Comparison of ENCODE assay signal across 9 mouse cellular contexts in genomic region chr11:6443727-6444076, GRCm38 (mm10). TPM values are rescaled to one million over a fixed set of nuclear protein-coding genes. Genes with fewer than 3 reads are reported as not detected.
DNase-seq lines count a peak whose midpoint lies in the region; ATAC-seq and TF ChIP-seq lines count a peak whose summit lies in the region.
"Had no signal": no experiment of that assay in that cellular context is flagged by ENCODE, and none has a peak within 500 bp of the region (broad histone marks: within the 10 kb centered on the region; RNA-seq: fewer than 3 reads in every experiment).

No protein-coding gene starts in this region.

- ATAC-seq in hindbrain, embryonic 11.5 days (ENCODE audit: low FRiP score): no peak
- ATAC-seq in midbrain, embryonic 12.5 days (ENCODE audit: low FRiP score, low read depth): no peak

- H3K4me2 ChIP-seq in hindbrain, embryonic 11.5 days (replicated peaks; ENCODE audit: low read depth, low read length): peak overlapping the region; percentile 66
- peak overlapping the region; percentile 68 for H3K4me2 ChIP-seq in midbrain, embryonic 12.5 days (replicated peaks)

- H3K4me1 ChIP-seq in kidney, adult 2 months (ENCODE audit: control insufficient read depth, insufficient read depth, low read length): peaks cover 4% of the 10 kb centered on the region; the same call in 1 of the 2 replicates
- H3K4me1 ChIP-seq in bone marrow, adult 2 months (ENCODE audit: control insufficient read depth, insufficient read depth, low read length): no peaks in the 10 kb centered on the region
- H3K4me1 ChIP-seq in hindbrain, embryonic 11.5 days (replicated peaks; ENCODE audit: control insufficient read depth, insufficient read depth, low read length): no peaks in the 10 kb centered on the region
- peaks cover 10% of the 10 kb centered on the region for H3K4me1 ChIP-seq in midbrain, embryonic 12.5 days

- no peaks in the 10 kb centered on the region; the same call in 1 of the 2 replicates for H3K36me3 ChIP-seq in kidney, adult 2 months (ENCODE audit: control insufficient read depth, insufficient read depth, low read length)
- no peaks in the 10 kb centered on the region for H3K36me3 ChIP-seq in hindbrain, embryonic 11.5 days (ENCODE audit: control insufficient read depth, insufficient read depth, low read length)
- H3K36me3 ChIP-seq in midbrain, embryonic 12.5 days: peaks cover 10% of the 10 kb centered on the region; the same call in 1 of the 2 replicates

- peak overlapping the region; percentile 66 for H3K4me3 ChIP-seq in kidney, adult 2 months (ENCODE audit: insufficient read depth, low read depth, low read length)
- peak overlapping the region; percentile 86 for H3K4me3 ChIP-seq in bone marrow, adult 2 months (replicated peaks; ENCODE audit: control insufficient read depth, low read depth, low read length)
- H3K4me3 ChIP-seq in hindbrain, embryonic 11.5 days (ENCODE audit: low read depth, low read length): peak overlapping the region; percentile 78
- peak overlapping the region; percentile 83 for H3K4me3 ChIP-seq in midbrain, embryonic 12.5 days

- no peak for DNase-seq in kidney, adult 2 months
- no peak for DNase-seq in kidney, postnatal 4 days
- peak; percentile 30 for DNase-seq in hindbrain, embryonic 11.5 days (ENCODE audit: low spot score)
- no peak for DNase-seq in urinary bladder, adult 18-20 months (ENCODE audit: low spot score in 2 of 2)
- DNase-seq in cerebellum, adult 18-20 months: no peak
- no peak for DNase-seq in cerebellum, postnatal 36 days

- TF ChIP-seq POLR2A in kidney, adult 2 months (IDR thresholded peaks at IDR 0.05; ENCODE audit: low read depth, low read length): no peak
- TF ChIP-seq POLR2A in bone marrow, adult 2 months (IDR thresholded peaks at IDR 0.05; ENCODE audit: borderline replicate concordance, control insufficient read depth, low read depth, low read length): no peak

- H3K27me3 ChIP-seq in kidney, adult 2 months (replicated peaks; ENCODE audit: control insufficient read depth, insufficient read depth, low read length): no peaks in the 10 kb centered on the region
- H3K27me3 ChIP-seq in hindbrain, embryonic 11.5 days (ENCODE audit: control insufficient read depth, insufficient read depth, low read length): no peaks in the 10 kb centered on the region
- H3K27me3 ChIP-seq in midbrain, embryonic 12.5 days: no peaks in the 10 kb centered on the region
- H3K27me3 ChIP-seq: Patski had no signal

- peak overlapping the region; percentile 88 for H3K9ac ChIP-seq in hindbrain, embryonic 11.5 days (ENCODE audit: low read depth, low read length)
- peak overlapping the region; percentile 84 for H3K9ac ChIP-seq in midbrain, embryonic 12.5 days (replicated peaks)

- peak overlapping the region; percentile 74 for H3K27ac ChIP-seq in kidney, adult 2 months (ENCODE audit: insufficient read depth, low read depth, low read length)
- H3K27ac ChIP-seq in bone marrow, adult 2 months (ENCODE audit: control insufficient read depth, insufficient read depth, low read depth, low read length, poor library complexity): peak overlapping the region; percentile 88
- peak overlapping the region; percentile 93 for H3K27ac ChIP-seq in hindbrain, embryonic 11.5 days (ENCODE audit: low read depth, low read length)
- H3K27ac ChIP-seq in midbrain, embryonic 12.5 days (replicated peaks): peak overlapping the region; percentile 97

- WGBS in kidney, adult 2 months: under 1% methylated on average over 10 of the region's 10 CpGs
- WGBS in bone marrow, adult 2 months: under 1% methylated on average over 10 of the region's 10 CpGs
- WGBS in hindbrain, embryonic 11.5 days: 0% methylated on average over 10 of the region's 10 CpGs
- WGBS in midbrain, embryonic 12.5 days: 0% methylated on average over 10 of the region's 10 CpGs

- TF ChIP-seq CTCF in kidney, adult 2 months (conservative IDR thresholded peaks at IDR 0.05; ENCODE audit: insufficient read depth, insufficient read length, low read depth, low read length): no peak
- TF ChIP-seq CTCF in bone marrow, adult 2 months (IDR thresholded peaks at IDR 0.05; ENCODE audit: control insufficient read depth, insufficient read depth, low read length): no peak

- no peaks in the 10 kb centered on the region for H3K9me3 ChIP-seq in hindbrain, embryonic 11.5 days (ENCODE audit: control insufficient read depth, low read length)
- no peaks in the 10 kb centered on the region for H3K9me3 ChIP-seq in midbrain, embryonic 12.5 days

RNA-seq across cellular contexts. Expression of gene H2afv, which starts 0.5 kb away (rescaled TPM):
- polyA plus RNA-seq in kidney, adult 2 months (2012; rRNA removed): 60.8 and 76.1 TPM in 2 replicates
- 139 and 217 TPM in 2 replicates for polyA plus RNA-seq in bone marrow, adult 2 months (2011; ENCODE audit: insufficient read depth, insufficient read length, low replicate concordance, missing spikeins)
- 784 and 787 TPM in 2 replicates for polyA plus RNA-seq in hindbrain, embryonic 11.5 days (2014; fragmentation: Nextera tagmentation; extraction: Ambion mirVana)
- polyA plus RNA-seq in midbrain, embryonic 12.5 days (2016; fragmentation: Nextera tagmentation; extraction: Ambion mirVana): 831 and 843 TPM in 2 replicates

RNA-seq across cellular contexts. Expression of gene Ppia, which starts 28.5 kb away (rescaled TPM):
- polyA plus RNA-seq in kidney, adult 2 months (2012; rRNA removed): 1,045 and 1,237 TPM in 2 replicates
- 659 and 720 TPM in 2 replicates for polyA plus RNA-seq in bone marrow, adult 2 months (2011; ENCODE audit: insufficient read depth, insufficient read length, low replicate concordance, missing spikeins)
- 5,018 and 5,123 TPM in 2 replicates for polyA plus RNA-seq in hindbrain, embryonic 11.5 days (2014; fragmentation: Nextera tagmentation; extraction: Ambion mirVana)
- polyA plus RNA-seq in midbrain, embryonic 12.5 days (2016; fragmentation: Nextera tagmentation; extraction: Ambion mirVana): 4,523 and 4,594 TPM in 2 replicates

RNA-seq across cellular contexts. Expression of gene Purb, which starts 32.0 kb away (rescaled TPM):
- polyA plus RNA-seq in kidney, adult 2 months (2012; rRNA removed): 5.8 and 7.6 TPM in 2 replicates
- polyA plus RNA-seq in bone marrow, adult 2 months (2011; ENCODE audit: insufficient read depth, insufficient read length, low replicate concordance, missing spikeins): 14.7 and 18.0 TPM in 2 replicates
- 12.7 and 17.9 TPM in 2 replicates for polyA plus RNA-seq in hindbrain, embryonic 11.5 days (2014; fragmentation: Nextera tagmentation; extraction: Ambion mirVana)
- polyA plus RNA-seq in midbrain, embryonic 12.5 days (2016; fragmentation: Nextera tagmentation; extraction: Ambion mirVana): 16.8 and 17.0 TPM in 2 replicates

RNA-seq across cellular contexts. Expression of gene Zmiz2, which starts 54.8 kb away (rescaled TPM):
- 47.7 and 53.7 TPM in 2 replicates for polyA plus RNA-seq in kidney, adult 2 months (2012; rRNA removed)
- 24.8 and 42.3 TPM in 2 replicates for polyA plus RNA-seq in bone marrow, adult 2 months (2011; ENCODE audit: insufficient read depth, insufficient read length, low replicate concordance, missing spikeins)
- 17.7 and 19.3 TPM in 2 replicates for polyA plus RNA-seq in hindbrain, embryonic 11.5 days (2014; fragmentation: Nextera tagmentation; extraction: Ambion mirVana)
- polyA plus RNA-seq in midbrain, embryonic 12.5 days (2016; fragmentation: Nextera tagmentation; extraction: Ambion mirVana): 22.6 and 25.2 TPM in 2 replicates
